Mouse (Mus musculus): ENCODE data around the gene Ggt6. TPM values are rescaled to one million over a fixed set of nuclear protein-coding genes. Genes with fewer than 3 reads are reported as not detected.

Gene Ggt6
- polyA plus RNA-seq, 2 experiments: 4.6 to 5.9 TPM

- Histone ChIP-seq H3K4me2 (replicated peaks; ENCODE audit: low read depth, low read length, severe bottlenecking) (no peak overlapping the region), H3K9ac (ENCODE audit: low read depth, low read length, severe bottlenecking) (no peak overlapping the region), H3K27me3 (ENCODE audit: control insufficient read depth, insufficient read depth, low read length) (no peaks in the 10 kb centered on the region), H3K36me3 (ENCODE audit: control insufficient read depth, insufficient read depth, low read length) (no peaks in the 10 kb centered on the region), H3K9me3 (ENCODE audit: control insufficient read depth, low read length) (no peaks in the 10 kb centered on the region), H3K4me1 (ENCODE audit: control insufficient read depth, insufficient read depth, low read length) (no peaks in the 10 kb centered on the region), H3K4me3 (replicated peaks; ENCODE audit: low read length) (no peak overlapping the region), H3K27ac (replicated peaks; ENCODE audit: low read depth, low read length) (no peak overlapping the region)
- 85% methylated on average over 7 of the region's 7 CpGs for WGBS
- ATAC-seq (ENCODE audit: low FRiP score, low read depth) (no peak), DNase-seq (ENCODE audit: low spot score) (no peak)
- TF ChIP-seq POLR2A (IDR thresholded peaks at IDR 0.05; ENCODE audit: borderline replicate concordance, extremely low read depth, insufficient read depth, insufficient read length): no peak
Measured at GRCm38 (mm10) chr11:72475408-72475807, 40.1 kb downstream of the Ggt6 start.

- ATAC-seq (ENCODE audit: low FRiP score, low read depth) (no peak), DNase-seq (ENCODE audit: low spot score) (no peak)
- no peaks in the 10 kb centered on the region for H3K36me3 ChIP-seq (ENCODE audit: control insufficient read depth, insufficient read depth, low read length)
- no peak overlapping the region for H3K4me2 ChIP-seq (replicated peaks; ENCODE audit: low read depth, low read length, severe bottlenecking)
- H3K9ac ChIP-seq (ENCODE audit: low read depth, low read length, severe bottlenecking): no peak overlapping the region
- H3K9me3 ChIP-seq (ENCODE audit: control insufficient read depth, low read length): no peaks in the 10 kb centered on the region
- TF ChIP-seq POLR2A (IDR thresholded peaks at IDR 0.05; ENCODE audit: borderline replicate concordance, extremely low read depth, insufficient read depth, insufficient read length): no peak
- no peak overlapping the region for H3K27ac ChIP-seq (replicated peaks; ENCODE audit: low read depth, low read length)
- no peaks in the 10 kb centered on the region for H3K4me1 ChIP-seq (ENCODE audit: control insufficient read depth, insufficient read depth, low read length)
- no peak overlapping the region for H3K4me3 ChIP-seq (replicated peaks; ENCODE audit: low read length)
- H3K27me3 ChIP-seq (ENCODE audit: control insufficient read depth, insufficient read depth, low read length): no peaks in the 10 kb centered on the region
- WGBS: 73% methylated on average over 7 of the region's 7 CpGs
Measured at GRCm38 (mm10) chr11:72476074-72476625, 40.8 kb downstream of the Ggt6 start.

- WGBS: 54% methylated on average over 5 of the region's 5 CpGs
- DNase-seq (ENCODE audit: low spot score) (no peak), ATAC-seq (ENCODE audit: low FRiP score, low read depth) (no peak)
- Histone ChIP-seq H3K36me3 (ENCODE audit: control insufficient read depth, insufficient read depth, low read length) (no peaks in the 10 kb centered on the region), H3K27me3 (ENCODE audit: control insufficient read depth, insufficient read depth, low read length) (no peaks in the 10 kb centered on the region), H3K9ac (ENCODE audit: low read depth, low read length, severe bottlenecking) (no peak overlapping the region), H3K9me3 (ENCODE audit: control insufficient read depth, low read length) (no peaks in the 10 kb centered on the region), H3K4me3 (replicated peaks; ENCODE audit: low read length) (no peak overlapping the region), H3K4me2 (replicated peaks; ENCODE audit: low read depth, low read length, severe bottlenecking) (no peak overlapping the region), H3K27ac (replicated peaks; ENCODE audit: low read depth, low read length) (no peak overlapping the region), H3K4me1 (ENCODE audit: control insufficient read depth, insufficient read depth, low read length) (no peaks in the 10 kb centered on the region)
- no peak for TF ChIP-seq POLR2A (IDR thresholded peaks at IDR 0.05; ENCODE audit: borderline replicate concordance, extremely low read depth, insufficient read depth, insufficient read length)
Measured at GRCm38 (mm10) chr11:72477182-72477581, 41.9 kb downstream of the Ggt6 start.

GRCm38 (mm10) chr11:72477653-72478052 is 42.3 kb downstream of the Ggt6 start:
- Histone ChIP-seq H3K27ac (replicated peaks; ENCODE audit: low read depth, low read length) (no peak overlapping the region), H3K4me3 (replicated peaks; ENCODE audit: low read length) (no peak overlapping the region), H3K36me3 (ENCODE audit: control insufficient read depth, insufficient read depth, low read length) (no peaks in the 10 kb centered on the region), H3K4me1 (ENCODE audit: control insufficient read depth, insufficient read depth, low read length) (no peaks in the 10 kb centered on the region), H3K4me2 (replicated peaks; ENCODE audit: low read depth, low read length, severe bottlenecking) (no peak overlapping the region), H3K27me3 (ENCODE audit: control insufficient read depth, insufficient read depth, low read length) (no peaks in the 10 kb centered on the region), H3K9ac (ENCODE audit: low read depth, low read length, severe bottlenecking) (no peak overlapping the region), H3K9me3 (ENCODE audit: control insufficient read depth, low read length) (no peaks in the 10 kb centered on the region)
- 83% methylated on average over 1 of the region's 1 CpGs for WGBS
- TF ChIP-seq POLR2A (IDR thresholded peaks at IDR 0.05; ENCODE audit: borderline replicate concordance, extremely low read depth, insufficient read depth, insufficient read length): no peak
- DNase-seq (ENCODE audit: low spot score): no peak
- ATAC-seq (ENCODE audit: low FRiP score, low read depth): no peak

GRCm38 (mm10) chr11:72478228-72478627 is 42.9 kb downstream of the Ggt6 start:
- 54% methylated on average over 5 of the region's 6 CpGs for WGBS
- Histone ChIP-seq H3K4me1 (ENCODE audit: control insufficient read depth, insufficient read depth, low read length) (no peaks in the 10 kb centered on the region), H3K4me2 (replicated peaks; ENCODE audit: low read depth, low read length, severe bottlenecking) (no peak overlapping the region), H3K9ac (ENCODE audit: low read depth, low read length, severe bottlenecking) (no peak overlapping the region), H3K27me3 (ENCODE audit: control insufficient read depth, insufficient read depth, low read length) (no peaks in the 10 kb centered on the region), H3K36me3 (ENCODE audit: control insufficient read depth, insufficient read depth, low read length) (no peaks in the 10 kb centered on the region), H3K9me3 (ENCODE audit: control insufficient read depth, low read length) (no peaks in the 10 kb centered on the region), H3K27ac (replicated peaks; ENCODE audit: low read depth, low read length) (no peak overlapping the region), H3K4me3 (replicated peaks; ENCODE audit: low read length) (no peak overlapping the region)
- no peak for TF ChIP-seq POLR2A (IDR thresholded peaks at IDR 0.05; ENCODE audit: borderline replicate concordance, extremely low read depth, insufficient read depth, insufficient read length)
- ATAC-seq (ENCODE audit: low FRiP score, low read depth) (no peak), DNase-seq (ENCODE audit: low spot score) (no peak)

GRCm38 (mm10) chr11:72479499-72479898 is 44.2 kb downstream of the Ggt6 start:
- Histone ChIP-seq H3K4me1 (ENCODE audit: control insufficient read depth, insufficient read depth, low read length) (no peaks in the 10 kb centered on the region), H3K4me3 (replicated peaks; ENCODE audit: low read length) (no peak overlapping the region), H3K9ac (ENCODE audit: low read depth, low read length, severe bottlenecking) (no peak overlapping the region), H3K36me3 (ENCODE audit: control insufficient read depth, insufficient read depth, low read length) (no peaks in the 10 kb centered on the region), H3K9me3 (ENCODE audit: control insufficient read depth, low read length) (no peaks in the 10 kb centered on the region), H3K27ac (replicated peaks; ENCODE audit: low read depth, low read length) (no peak overlapping the region), H3K27me3 (ENCODE audit: control insufficient read depth, insufficient read depth, low read length) (no peaks in the 10 kb centered on the region), H3K4me2 (replicated peaks; ENCODE audit: low read depth, low read length, severe bottlenecking) (no peak overlapping the region)
- WGBS: 76% methylated on average over 2 of the region's 2 CpGs
- DNase-seq (ENCODE audit: low spot score) (no peak), ATAC-seq (ENCODE audit: low FRiP score, low read depth) (no peak)
- TF ChIP-seq POLR2A (IDR thresholded peaks at IDR 0.05; ENCODE audit: borderline replicate concordance, extremely low read depth, insufficient read depth, insufficient read length): no peak
